Mouse (Mus musculus): ENCODE data around the gene Acp7. TPM values are rescaled to one million over a fixed set of nuclear protein-coding genes. Genes with fewer than 3 reads are reported as not detected.

Gene Acp7
- total RNA-seq, 2 experiments from 2014 or later = not detected

DNA sequence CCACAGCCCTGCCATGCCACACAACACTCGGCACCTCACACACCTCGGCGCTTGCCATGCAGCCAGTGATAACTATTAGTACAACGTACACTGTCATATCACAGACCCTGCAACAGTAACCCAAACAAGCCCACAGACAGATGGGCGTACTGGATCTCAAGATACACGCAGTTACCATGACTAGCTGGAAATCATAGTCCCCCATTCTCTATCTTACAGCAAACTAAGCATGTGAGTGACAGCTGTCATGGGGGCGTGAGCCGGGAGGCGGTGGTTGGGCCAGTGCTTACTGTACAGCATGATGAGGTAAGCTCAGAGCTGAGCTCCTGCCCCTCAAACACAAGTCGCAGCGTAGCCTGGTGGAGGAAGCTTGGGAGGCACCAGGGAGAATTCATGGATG lies 55.5 kb downstream of the Acp7 start:
- no peak for DNase-seq

DNA sequence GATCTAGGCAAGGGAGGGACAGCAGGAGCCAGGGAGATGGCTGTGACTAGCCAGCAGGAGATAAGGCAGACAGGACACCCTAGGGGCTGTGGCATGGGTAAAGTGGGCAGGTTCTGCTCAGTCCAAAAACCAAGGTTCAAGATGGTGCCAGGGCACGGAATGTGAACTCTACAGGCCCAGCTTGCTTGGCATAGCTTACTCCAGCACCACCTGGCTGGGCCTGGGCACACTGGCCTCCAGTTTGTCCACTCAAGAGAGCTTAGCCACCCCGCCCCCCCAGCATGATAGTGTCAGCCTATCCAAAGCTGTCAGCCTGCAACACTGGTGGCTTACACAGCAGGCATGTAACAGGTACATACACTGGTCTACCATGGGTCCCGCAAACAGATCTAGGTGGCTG lies 57.9 kb downstream of the Acp7 start:
- no peak for DNase-seq

DNA sequence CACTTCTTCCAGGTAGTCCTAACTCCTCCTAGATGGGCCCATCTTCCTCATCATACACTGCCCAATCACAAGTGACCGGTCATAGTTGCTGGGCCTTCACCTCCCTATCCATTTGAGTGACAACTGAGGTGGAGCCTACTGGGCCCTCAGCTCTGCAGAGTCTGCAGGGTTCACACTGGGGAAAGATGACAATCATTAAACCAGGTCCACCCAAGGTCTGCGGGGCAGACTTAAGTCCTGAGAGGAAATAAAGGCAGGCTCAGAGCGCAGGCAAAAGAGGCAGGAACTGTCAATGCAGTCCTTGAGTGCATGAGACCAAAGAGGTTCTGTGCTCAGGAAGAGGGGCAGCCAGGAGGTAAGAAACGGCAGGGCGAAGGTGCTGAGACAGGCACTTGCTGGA lies 58.4 kb downstream of the Acp7 start:
- DNase-seq = no peak

DNA sequence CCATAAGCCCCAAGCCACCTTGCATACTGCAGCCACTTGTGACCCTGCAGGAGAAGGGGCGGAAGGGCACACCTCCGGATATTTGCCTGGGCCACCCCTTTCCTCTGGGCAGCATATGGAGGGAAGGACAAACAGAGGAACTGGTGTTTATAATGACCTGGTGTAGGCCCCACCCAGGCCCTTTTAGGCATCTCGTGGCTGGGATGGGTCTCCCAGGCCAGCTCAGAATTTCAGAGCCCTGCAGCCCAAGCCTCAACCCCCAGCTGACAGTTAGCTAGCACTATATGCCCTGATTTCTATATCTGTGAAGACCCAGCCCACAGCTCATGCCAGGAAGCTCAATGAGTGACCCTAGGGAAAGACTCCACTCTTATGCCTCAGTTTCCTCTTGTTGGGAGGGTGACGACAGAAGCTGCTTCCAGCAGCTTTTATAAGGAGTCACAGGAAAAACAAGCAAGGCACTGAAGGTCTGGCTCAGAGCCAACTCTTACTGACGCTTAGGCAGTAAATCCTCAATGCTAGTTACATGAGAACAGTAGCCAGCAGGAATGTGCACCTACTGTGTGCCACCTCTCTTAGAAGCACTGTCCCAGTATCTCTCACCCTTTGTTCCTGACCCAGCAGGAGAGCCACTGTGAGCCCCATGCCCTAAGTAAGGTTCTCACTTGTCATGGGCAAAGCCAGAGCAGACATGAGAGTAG lies 60.0 kb downstream of the Acp7 start:
- no peak for DNase-seq

DNA sequence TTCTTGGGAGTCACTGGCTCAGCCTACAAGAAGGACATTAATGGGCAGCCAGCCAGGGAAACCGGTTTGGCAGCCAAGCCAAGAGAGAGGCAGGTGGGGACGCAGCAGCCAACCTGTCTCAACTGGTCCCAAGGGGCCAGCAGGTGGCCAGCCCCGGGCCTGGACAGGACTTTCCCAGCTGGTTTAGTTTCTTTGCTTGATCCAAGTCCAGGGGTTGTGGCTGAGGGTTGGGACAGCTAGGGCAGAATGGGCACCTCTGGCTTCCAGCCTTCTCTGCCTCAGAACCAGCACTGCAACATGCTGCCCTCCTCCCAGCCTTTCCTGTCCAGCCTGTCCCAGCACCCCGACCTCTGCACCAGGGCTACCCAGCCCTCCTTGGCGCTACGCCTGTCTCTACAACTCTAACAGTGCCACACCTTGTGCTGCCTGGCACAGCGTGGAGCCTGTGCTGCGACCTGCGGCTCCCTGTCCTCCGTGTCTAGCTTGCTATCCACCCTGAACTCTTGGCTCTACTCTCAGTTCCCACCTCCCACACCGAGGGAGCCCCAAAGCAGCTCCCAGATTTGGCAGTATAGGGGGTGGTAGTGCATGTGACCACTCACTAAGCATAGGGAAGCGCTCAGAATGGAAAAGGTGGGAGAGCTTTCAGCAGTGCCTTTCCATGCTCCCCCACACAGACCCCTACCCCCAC lies 60.7 kb downstream of the Acp7 start:
- peak; percentile 71 for DNase-seq

DNA sequence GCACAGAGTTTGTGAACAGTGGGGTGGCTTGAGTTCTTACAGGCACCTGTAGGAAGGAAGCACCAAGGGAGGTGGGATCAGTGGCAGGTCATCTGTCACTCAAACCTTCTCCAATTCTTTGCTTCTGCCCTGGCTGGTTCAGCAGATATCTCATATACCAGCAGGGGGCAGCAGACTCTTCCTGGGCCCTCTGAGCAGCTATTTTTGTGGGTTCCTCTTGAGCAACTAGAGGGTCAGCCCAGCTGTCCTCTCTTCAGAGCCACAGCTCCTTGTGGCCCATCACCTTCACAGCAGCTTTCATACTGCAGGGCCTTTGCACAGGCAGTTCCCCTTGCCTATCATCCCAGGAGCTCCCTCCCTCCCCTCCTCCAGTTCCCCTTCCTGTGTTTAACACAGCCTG lies 62.9 kb downstream of the Acp7 start:
- DNase-seq = peak; percentile 53

DNA sequence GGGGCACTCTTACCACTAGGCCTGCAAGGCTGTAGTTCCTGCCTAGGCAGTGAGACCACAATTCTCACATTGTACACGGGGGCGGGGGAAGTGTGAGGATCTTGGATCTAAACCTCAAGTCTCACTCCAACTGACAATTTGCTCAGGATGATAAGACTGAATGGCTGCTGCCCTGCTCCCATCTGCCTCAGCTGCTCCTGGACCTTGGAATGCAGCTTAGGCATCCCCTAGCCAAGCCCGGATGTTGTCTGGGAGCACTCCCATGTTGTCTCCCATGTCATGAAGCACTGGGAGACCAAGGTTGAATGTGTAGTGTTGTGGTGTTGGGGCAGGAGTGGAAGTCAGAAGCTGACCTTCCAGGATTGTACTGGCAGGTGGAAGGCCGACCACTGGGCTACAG lies 63.6 kb downstream of the Acp7 start:
- DNase-seq = no peak

DNA sequence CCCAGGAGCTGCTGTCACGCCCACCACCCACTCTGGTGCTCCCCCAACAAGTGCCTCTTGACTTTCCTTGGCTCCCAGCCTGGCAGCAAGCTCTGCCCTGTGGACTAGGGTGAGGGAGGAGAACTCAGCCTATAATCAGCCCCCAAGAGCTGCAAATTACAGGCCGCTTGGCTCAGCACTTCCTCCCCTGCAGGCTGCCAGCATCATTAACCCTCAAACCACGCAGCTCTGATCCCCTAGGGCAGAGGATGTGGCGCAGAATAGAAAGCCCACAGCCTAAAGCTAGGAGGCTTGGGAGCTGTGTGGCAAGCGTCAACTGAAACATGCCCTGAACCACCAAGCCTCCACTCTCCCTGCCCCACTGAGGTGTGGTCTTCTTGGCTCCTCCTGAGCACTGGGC lies 65.7 kb downstream of the Acp7 start:
- no peak for DNase-seq

DNA sequence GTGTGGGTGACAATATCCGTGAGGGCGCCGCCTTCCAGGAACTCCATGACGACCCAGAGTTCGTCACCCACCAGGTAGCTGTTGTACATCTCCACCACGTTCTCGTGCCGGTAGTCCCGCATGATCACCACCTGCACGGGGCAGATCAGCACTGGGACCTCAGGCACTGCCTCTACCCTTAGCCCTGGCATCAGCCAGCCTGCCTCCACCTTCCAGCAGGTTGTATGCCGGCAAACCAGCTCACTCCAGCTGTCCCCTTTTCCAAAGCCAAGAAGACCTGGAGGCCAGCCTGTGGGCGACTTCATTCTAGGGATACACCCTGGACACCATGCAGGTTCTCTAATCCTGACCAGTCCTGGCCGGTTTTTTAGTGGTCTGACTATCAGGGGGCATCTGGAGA lies 68.2 kb downstream of the Acp7 start:
- no peak for DNase-seq

DNA sequence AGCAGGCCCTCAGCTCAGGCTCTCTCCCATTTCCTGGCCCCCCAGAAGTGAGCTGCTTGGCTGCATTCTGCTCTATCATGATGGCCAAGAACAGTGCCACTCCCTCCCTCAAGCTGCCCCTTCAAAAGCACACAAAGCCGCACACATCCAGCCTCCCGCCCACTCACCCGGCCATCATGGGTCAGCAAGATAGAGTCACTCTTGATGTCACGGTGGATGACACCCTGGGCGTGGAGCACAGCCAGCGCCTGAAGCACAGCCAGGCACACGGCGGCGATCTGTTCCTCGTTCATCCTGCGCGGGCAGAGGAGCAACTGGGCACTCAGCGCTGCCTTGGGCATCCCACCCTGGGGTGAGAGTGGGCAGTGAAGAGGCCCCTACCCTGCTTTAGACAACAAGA lies 68.8 kb downstream of the Acp7 start:
- DNase-seq = no peak

DNA sequence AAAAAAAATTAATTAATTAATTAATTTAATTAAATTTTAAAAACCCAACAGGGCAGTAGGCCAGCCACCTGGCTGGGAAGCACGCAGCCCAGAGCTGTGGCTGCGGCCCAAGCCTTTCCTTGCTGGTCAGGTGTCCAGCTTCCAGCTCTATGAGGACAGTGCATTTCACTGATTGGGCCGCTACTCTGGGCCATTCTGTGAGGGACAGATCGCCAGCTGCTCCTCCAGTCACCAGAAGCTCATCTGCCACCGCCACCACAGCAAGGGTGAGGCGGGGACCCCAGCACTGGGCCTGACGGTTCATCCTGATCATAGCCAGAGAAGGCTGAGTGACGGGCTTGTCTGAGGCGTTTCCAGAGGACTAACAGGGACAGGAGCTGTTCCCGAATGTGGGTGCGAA lies 69.2 kb downstream of the Acp7 start:
- DNase-seq = no peak

DNA sequence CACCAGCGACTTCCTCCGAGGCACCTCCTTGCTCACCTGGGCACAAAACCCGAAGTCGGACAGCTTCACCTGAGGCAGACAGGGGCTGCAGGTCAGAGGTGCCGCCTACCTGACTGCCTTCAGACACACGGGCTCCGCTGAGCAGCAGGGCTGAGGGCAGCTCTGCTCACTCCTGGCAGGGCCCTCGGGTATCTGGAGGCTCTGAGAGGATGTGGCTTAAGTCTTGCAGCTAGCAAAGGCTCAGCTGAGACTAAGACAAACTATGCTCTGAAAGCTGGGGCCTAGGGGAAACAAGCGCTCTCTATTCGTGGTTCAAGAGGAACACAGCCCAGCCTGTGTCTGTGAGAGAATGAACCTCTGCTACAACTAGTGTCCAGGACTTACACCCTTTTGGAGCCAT lies 70.3 kb downstream of the Acp7 start:
- DNase-seq = no peak

DNA sequence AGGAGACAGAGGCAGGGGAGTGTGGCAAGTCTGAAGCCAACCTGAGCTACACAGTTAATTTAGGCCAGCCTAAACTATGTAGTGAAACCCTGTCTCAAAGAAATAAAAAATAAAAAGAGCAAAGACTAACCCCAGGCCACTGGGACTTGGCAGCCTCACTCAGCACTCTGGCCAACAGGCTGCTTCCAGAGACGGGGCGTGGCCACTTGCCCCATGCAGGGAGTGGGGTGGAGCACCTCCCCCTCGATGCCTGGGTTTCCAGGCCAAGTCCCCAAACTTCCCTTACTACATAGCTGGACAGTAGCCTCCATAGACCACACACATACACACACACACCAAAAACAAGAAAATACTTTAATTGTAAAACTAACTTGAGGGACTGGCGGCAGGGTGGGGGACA lies 72.6 kb downstream of the Acp7 start:
- peak; percentile 62 for DNase-seq

DNA sequence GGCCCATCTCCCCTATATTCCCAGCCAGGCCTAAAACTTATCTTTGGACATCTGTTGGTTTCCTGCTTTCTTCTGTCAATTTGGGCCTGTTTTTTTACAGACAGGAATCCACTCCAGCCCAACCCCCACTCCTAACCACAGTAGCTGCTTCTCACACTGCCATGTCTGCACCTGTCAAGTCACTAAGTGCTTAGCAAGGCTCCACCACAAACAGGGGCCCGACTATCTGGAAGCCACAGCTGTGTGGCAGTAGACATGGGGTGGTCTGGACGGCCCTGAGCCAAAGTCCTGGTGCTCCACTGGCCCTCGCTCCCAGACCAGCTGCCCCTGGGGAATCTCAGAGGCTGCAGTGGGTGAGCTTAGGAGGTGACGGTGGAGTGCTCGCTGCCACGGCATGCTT lies 73.4 kb downstream of the Acp7 start:
- peak; percentile 38 for DNase-seq

Small RNAs within 50 kb of the gene (microRNA-seq; reads per million reads assigned to microRNA genes)
- gene Mir7049 (ENCODE audit: borderline replicate concordance in 2 of 2) = 0 to 0.26 reads per million in 2 experiments

Other genes with a start within 250 kb of the Acp7 start
- gene Med29, start 238.6 kb downstream of the Acp7 start, total RNA-seq (2021) = 10 to 100 TPM; 19.6 to 20.2 TPM
- 10 to 100 TPM; 24.9 to 29.4 TPM for gene Paf1, start 238.4 kb downstream of the Acp7 start, total RNA-seq (2021)
- 1 to 10 TPM; 1.6 to 4.2 TPM for gene Gmfg, start 193.9 kb downstream of the Acp7 start, total RNA-seq (2021)
- under 1 TPM; 0.23 to 0.38 TPM for gene Lrfn1, start 179.4 kb downstream of the Acp7 start, total RNA-seq (2021)
- not detected for gene Ifnl2, start 120.9 kb downstream of the Acp7 start, total RNA-seq (2021)
- gene Ifnl3, start 108.5 kb downstream of the Acp7 start, total RNA-seq (2021) = not detected
- gene Sycn, start 90.4 kb downstream of the Acp7 start, total RNA-seq (2021) = not detected
- gene Nccrp1, start 84.1 kb downstream of the Acp7 start, total RNA-seq (2021) = not detected
- gene Samd4b, start 33.2 kb downstream of the Acp7 start, total RNA-seq (2021) = 10 to 100 TPM in 1 of 2 experiments, 1 to 10 TPM in 1; 9.8 to 14.0 TPM
- 1 to 10 TPM; 3.0 TPM for gene Pak4, start 33.1 kb downstream of the Acp7 start, total RNA-seq (2021)
- gene Fbxo27, start 61.5 kb upstream of the Acp7 start, total RNA-seq (2021) = 1 to 10 TPM in 1 of 2 experiments, under 1 TPM in 1; 0.74 to 1.3 TPM
- 1 to 10 TPM; 5.7 to 6.0 TPM for gene Fbxo17, start 85.5 kb upstream of the Acp7 start, total RNA-seq (2021)
- 10 to 100 TPM; 35.2 to 46.5 TPM for gene Mrps12, start 110.5 kb upstream of the Acp7 start, total RNA-seq (2021)
- gene Sars2, start 110.7 kb upstream of the Acp7 start, total RNA-seq (2021) = 10 to 100 TPM; 13.5 to 15.6 TPM
- gene Ccer2, start 124.8 kb upstream of the Acp7 start, total RNA-seq (2021) = not detected
- gene Sirt2, start 135.4 kb upstream of the Acp7 start, total RNA-seq (2021) = 10 to 100 TPM; 81.6 to 82.3 TPM
- 10 to 100 TPM; 24.4 to 27.9 TPM for gene Nfkbib, start 136.2 kb upstream of the Acp7 start, total RNA-seq (2021)
- under 1 TPM; 0.51 to 0.78 TPM for gene Rinl, start 157.6 kb upstream of the Acp7 start, total RNA-seq (2021)
- 100 to 1,000 TPM; 118 to 120 TPM for gene Hnrnpl, start 177.2 kb upstream of the Acp7 start, total RNA-seq (2021)
- gene Ech1, start 193.9 kb upstream of the Acp7 start, total RNA-seq (2021) = 100 to 1,000 TPM; 185 to 241 TPM
- gene Lgals4, start 202.5 kb upstream of the Acp7 start, total RNA-seq (2021) = 1 to 10 TPM; 3.2 to 5.4 TPM
- gene Lgals7, start 232.5 kb upstream of the Acp7 start, total RNA-seq (2021) = not detected

Measured in gastrocnemius, postnatal 25 days (tissue).